Mouse (Mus musculus): ENCODE measurements around the gene Stat5b. TPM values are rescaled to one million over a fixed set of nuclear protein-coding genes. Genes with fewer than 3 reads are reported as not detected.

Gene Stat5b
- polyA plus RNA-seq, 2 experiments = 22.1 to 24.4 TPM

DNA sequence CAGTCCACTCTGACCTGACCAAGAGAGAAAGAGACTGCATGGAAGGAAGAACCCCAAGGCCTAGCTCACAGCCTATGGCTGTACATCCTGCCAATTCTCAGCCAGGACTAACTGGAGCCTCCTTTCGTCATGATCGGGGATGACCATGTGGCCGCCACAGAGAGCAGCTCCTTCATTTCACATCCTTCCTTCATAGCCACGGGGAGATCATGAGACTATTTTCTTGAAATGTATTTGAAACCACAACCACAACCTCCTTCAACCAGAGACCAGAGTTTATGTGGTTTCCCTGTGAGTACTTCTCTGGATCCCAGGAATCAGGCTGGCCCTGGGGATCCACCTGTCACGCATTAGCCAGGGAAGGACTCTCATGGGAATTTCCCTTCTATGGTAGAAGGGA lies 2.5 kb upstream of the Stat5b start:
- H3K4me1 ChIP-seq (ENCODE audit: control insufficient read depth, insufficient read depth, low read length) = 0 out of 2 replicates have a peak, but pooled peaks cover 10% of the 10 kb centered on the region
- 82% methylated on average over 5 of the region's 5 CpGs for WGBS
- H3K27me3 ChIP-seq (ENCODE audit: control insufficient read depth, insufficient read depth, low read length) = no peaks in the 10 kb centered on the region

GRCm38 (mm10) chr11:100852088-100852487 lies 1.6 kb upstream of the Stat5b start:
- no peak for DNase-seq (ENCODE audit: low spot score)
- Histone ChIP-seq H3K4me3 (replicated peaks; ENCODE audit: low read length) (no peak overlapping the region), H3K4me1 (ENCODE audit: control insufficient read depth, insufficient read depth, low read length) (0 out of 2 replicates have a peak, but pooled peaks cover 10% of the 10 kb centered on the region), H3K4me2 (replicated peaks; ENCODE audit: low read depth, low read length, severe bottlenecking) (no peak overlapping the region), H3K27ac (replicated peaks; ENCODE audit: low read depth, low read length) (no peak overlapping the region), H3K9ac (ENCODE audit: low read depth, low read length, severe bottlenecking) (no peak overlapping the region), H3K9me3 (ENCODE audit: control insufficient read depth, low read length) (no peaks in the 10 kb centered on the region), H3K36me3 (ENCODE audit: control insufficient read depth, insufficient read depth, low read length) (no peaks in the 10 kb centered on the region), H3K27me3 (ENCODE audit: control insufficient read depth, insufficient read depth, low read length) (no peaks in the 10 kb centered on the region)
- WGBS = 94% methylated on average over 2 of the region's 2 CpGs
- no peak for TF ChIP-seq POLR2A (IDR thresholded peaks at IDR 0.05; ENCODE audit: borderline replicate concordance, extremely low read depth, insufficient read depth, insufficient read length)
- no peak for ATAC-seq (ENCODE audit: low FRiP score, low read depth)

More for the DNA sequence above, 2.5 kb upstream of the Stat5b start:
- no peak overlapping the region for H3K4me2 ChIP-seq (replicated peaks; ENCODE audit: low read depth, low read length, severe bottlenecking)
- no peaks in the 10 kb centered on the region for H3K36me3 ChIP-seq (ENCODE audit: control insufficient read depth, insufficient read depth, low read length)
- H3K9ac ChIP-seq (ENCODE audit: low read depth, low read length, severe bottlenecking) = no peak overlapping the region
- H3K27ac ChIP-seq (replicated peaks; ENCODE audit: low read depth, low read length) = no peak overlapping the region
- H3K9me3 ChIP-seq (ENCODE audit: control insufficient read depth, low read length) = no peaks in the 10 kb centered on the region
- no peak for TF ChIP-seq POLR2A (IDR thresholded peaks at IDR 0.05; ENCODE audit: borderline replicate concordance, extremely low read depth, insufficient read depth, insufficient read length)
- DNase-seq (ENCODE audit: low spot score) (no peak), ATAC-seq (ENCODE audit: low FRiP score, low read depth) (no peak)
- H3K4me3 ChIP-seq (replicated peaks; ENCODE audit: low read length) = no peak overlapping the region

- H3K9me3 ChIP-seq (ENCODE audit: control insufficient read depth, low read length) = no peaks in the 10 kb centered on the region
- peak overlapping the region; percentile 75 for H3K4me2 ChIP-seq (replicated peaks; ENCODE audit: low read depth, low read length, severe bottlenecking)
- no peaks in the 10 kb centered on the region for H3K27me3 ChIP-seq (ENCODE audit: control insufficient read depth, insufficient read depth, low read length)
- WGBS = 2% methylated on average over 25 of the region's 33 CpGs
- H3K4me1 ChIP-seq (ENCODE audit: control insufficient read depth, insufficient read depth, low read length) = 0 out of 2 replicates have a peak, but pooled peaks cover 10% of the 10 kb centered on the region
- ATAC-seq (ENCODE audit: low FRiP score, low read depth) (peak; percentile 24; the same call in 1 of the 2 replicates), DNase-seq (ENCODE audit: low spot score) (peak; percentile 22)
- H3K36me3 ChIP-seq (ENCODE audit: control insufficient read depth, insufficient read depth, low read length) = no peaks in the 10 kb centered on the region
- TF ChIP-seq POLR2A (IDR thresholded peaks at IDR 0.05; ENCODE audit: borderline replicate concordance, extremely low read depth, insufficient read depth, insufficient read length) = no peak
- peak overlapping the region; percentile 96 for H3K9ac ChIP-seq (ENCODE audit: low read depth, low read length, severe bottlenecking)
- peak overlapping the region; percentile 73; the same call in 1 of the 2 replicates for H3K27ac ChIP-seq (replicated peaks; ENCODE audit: low read depth, low read length)
- H3K4me3 ChIP-seq (replicated peaks; ENCODE audit: low read length) = peak overlapping the region; percentile 97
Measured at GRCm38 (mm10) chr11:100850778-100851528, 429 bp upstream of the Stat5b start.

DNA sequence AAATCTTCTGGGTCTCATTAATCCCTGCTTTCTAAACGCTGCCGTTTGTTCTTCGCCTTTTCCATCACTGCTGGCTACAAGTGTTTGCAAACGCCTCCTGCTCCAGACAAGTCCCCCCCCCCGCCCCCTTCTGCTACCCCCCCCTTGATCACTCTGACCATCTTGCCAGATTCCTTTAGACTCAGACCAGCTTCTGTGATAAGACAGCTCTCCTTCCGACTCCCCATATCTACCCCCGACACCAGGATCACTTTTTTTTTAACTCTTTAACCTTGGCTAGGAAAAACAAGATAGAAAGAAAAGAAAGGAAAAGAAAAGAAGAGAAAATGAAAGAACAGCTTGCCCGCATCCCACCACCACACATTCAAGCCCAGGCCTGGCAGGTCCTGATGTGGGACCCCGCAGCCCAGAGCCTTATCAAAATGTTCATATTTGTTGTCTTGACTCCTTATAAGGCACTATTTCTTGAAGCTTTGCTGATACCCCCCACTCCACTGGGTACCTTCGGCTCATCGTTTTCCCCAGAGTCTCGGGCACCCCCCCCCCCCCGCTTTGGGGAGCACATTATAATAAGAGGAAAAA lies 977 bp downstream of the Stat5b start:
- TF ChIP-seq POLR2A (IDR thresholded peaks at IDR 0.05; ENCODE audit: borderline replicate concordance, extremely low read depth, insufficient read depth, insufficient read length) = no peak
- Histone ChIP-seq H3K4me2 (replicated peaks; ENCODE audit: low read depth, low read length, severe bottlenecking) (peak overlapping the region; percentile 75), H3K9ac (ENCODE audit: low read depth, low read length, severe bottlenecking) (peak overlapping the region; percentile 96), H3K4me1 (ENCODE audit: control insufficient read depth, insufficient read depth, low read length) (0 out of 2 replicates have a peak, but pooled peaks cover 10% of the 10 kb centered on the region), H3K4me3 (replicated peaks; ENCODE audit: low read length) (peak overlapping the region; percentile 97), H3K27me3 (ENCODE audit: control insufficient read depth, insufficient read depth, low read length) (no peaks in the 10 kb centered on the region), H3K9me3 (ENCODE audit: control insufficient read depth, low read length) (no peaks in the 10 kb centered on the region), H3K27ac (replicated peaks; ENCODE audit: low read depth, low read length) (peak overlapping the region; percentile 73; the same call in 1 of the 2 replicates), H3K36me3 (ENCODE audit: control insufficient read depth, insufficient read depth, low read length) (no peaks in the 10 kb centered on the region)
- ATAC-seq (ENCODE audit: low FRiP score, low read depth) (peak; percentile 21; the same call in 1 of the 2 replicates), DNase-seq (ENCODE audit: low spot score) (no peak)
- WGBS = 4% methylated on average over 13 of the region's 13 CpGs

GRCm38 (mm10) chr11:100848789-100849379 lies 1.6 kb downstream of the Stat5b start:
- 0 out of 2 replicates have a peak, but pooled peaks cover 10% of the 10 kb centered on the region for H3K4me1 ChIP-seq (ENCODE audit: control insufficient read depth, insufficient read depth, low read length)
- peak overlapping the region; percentile 97 for H3K4me3 ChIP-seq (replicated peaks; ENCODE audit: low read length)
- no peak for DNase-seq (ENCODE audit: low spot score)
- peak overlapping the region; percentile 96; the same call in 1 of the 2 replicates for H3K9ac ChIP-seq (ENCODE audit: low read depth, low read length, severe bottlenecking)
- TF ChIP-seq POLR2A (IDR thresholded peaks at IDR 0.05; ENCODE audit: borderline replicate concordance, extremely low read depth, insufficient read depth, insufficient read length) = no peak
- no peak overlapping the region for H3K27ac ChIP-seq (replicated peaks; ENCODE audit: low read depth, low read length)
- WGBS = 77% methylated on average over 6 of the region's 6 CpGs
- no peaks in the 10 kb centered on the region for H3K36me3 ChIP-seq (ENCODE audit: control insufficient read depth, insufficient read depth, low read length)
- ATAC-seq (ENCODE audit: low FRiP score, low read depth) = no peak
- no peaks in the 10 kb centered on the region for H3K9me3 ChIP-seq (ENCODE audit: control insufficient read depth, low read length)
- no peaks in the 10 kb centered on the region for H3K27me3 ChIP-seq (ENCODE audit: control insufficient read depth, insufficient read depth, low read length)
- H3K4me2 ChIP-seq (replicated peaks; ENCODE audit: low read depth, low read length, severe bottlenecking) = peak overlapping the region; percentile 75
